Mouse (Mus musculus) heart, postnatal 36 days (tissue): ENCODE measurements at regions not wholly inside any gene's neighbourhood (a gene's known extent, or its start where the extent isn't known, plus 50 kb on each side); places are given as distances from the start of the nearest gene placed in this dataset.

Experiments used
- DNase-seq, 2 experiments: peaks; one replicate each; pipeline ENCODE4 v3.0.0; 2021 to 2022
- intact Hi-C: fragments of 180-260 bp; cut with DNase I; formaldehyde crosslinking; loops from one replicate; pipeline ENCODE4 v1.15.1; 2025

DNA sequence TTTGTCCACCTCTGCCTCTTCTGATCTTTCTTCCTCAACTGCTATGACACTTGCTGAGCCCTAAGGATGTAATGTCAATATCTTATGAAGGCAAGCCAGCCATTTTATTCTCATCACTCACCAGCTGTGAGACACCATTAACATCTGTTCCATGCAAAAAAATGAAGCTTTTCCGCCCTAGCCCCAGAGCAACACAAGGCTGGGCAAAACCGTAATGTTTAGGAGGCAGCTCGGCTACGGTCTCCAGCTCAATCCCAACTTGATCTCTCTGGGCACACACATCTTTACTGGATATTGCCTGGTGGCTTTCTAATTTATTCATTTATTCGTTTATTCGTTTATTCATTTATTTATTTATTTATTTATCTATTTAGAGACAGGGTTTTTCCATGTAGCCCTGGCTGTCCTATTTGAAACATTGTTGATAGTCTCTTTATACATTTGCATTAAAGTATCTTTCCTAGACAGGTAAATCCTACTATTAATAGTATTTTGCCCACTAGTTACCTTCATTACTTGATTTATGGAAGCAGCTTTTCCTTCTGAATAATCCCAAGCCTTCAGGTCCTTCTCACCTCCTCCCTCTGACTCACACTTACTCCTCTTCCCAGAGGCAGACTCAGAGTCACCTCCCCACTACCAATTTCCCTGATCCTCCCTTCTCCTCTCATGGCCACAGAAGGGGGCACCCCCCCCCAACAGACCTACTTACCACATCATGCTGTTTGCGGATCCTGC lies 99.9 kb upstream of the Cpm start:
- DNase-seq, result no peak
- intact Hi-C loops, result no loop called here

DNA sequence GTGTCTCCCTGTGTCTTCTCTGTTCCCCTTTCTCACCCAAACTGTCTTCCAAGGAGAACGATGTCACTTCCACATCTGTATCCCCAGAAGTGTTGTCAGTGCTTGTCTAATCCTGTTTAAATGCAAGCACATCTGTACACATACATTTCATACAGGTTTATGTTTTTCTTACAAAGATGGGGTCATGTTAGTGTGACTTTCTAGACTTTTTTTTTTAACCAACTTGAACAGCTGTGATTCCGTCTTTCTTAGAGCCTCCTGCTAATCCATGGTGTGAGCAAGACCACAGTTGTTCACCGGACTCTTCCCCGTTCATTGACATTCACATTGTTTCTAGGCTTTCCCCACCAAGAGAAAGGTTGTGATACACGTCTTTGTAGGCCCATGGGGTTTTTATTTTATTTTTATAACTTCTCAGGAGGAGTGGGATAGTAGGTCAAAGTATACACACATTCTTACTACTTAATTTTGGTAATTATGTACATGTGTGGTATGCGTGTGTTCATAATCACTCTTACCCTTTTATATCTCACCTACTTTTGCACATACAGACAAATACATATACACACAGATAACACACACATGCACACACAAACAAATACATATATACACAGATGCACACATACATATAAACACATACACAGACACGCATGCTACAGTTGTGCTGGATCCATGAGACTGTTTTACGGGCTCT lies 100.6 kb upstream of the Cpm start:
- intact Hi-C loops, result no loop called here
- no peak for DNase-seq

DNA sequence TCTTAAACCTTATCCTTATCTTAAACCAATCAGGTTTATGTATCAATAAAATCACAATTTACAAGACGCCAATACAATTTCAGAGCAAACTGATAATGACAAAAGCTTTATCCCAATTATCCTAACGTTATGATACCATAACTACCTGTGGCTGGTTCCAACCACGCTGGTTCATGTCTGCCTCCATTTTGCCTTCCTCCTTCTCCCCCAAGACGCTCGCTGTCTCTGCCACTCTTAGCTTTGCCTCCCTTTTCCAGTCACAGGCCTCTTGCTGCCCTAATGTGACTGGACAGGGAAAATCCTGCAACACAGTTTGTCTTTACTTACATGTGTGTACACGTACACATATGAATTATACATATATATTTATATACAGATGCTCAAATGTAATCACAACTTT lies 101.3 kb upstream of the Cpm start:
- intact Hi-C loops, result no loop called here
- no peak for DNase-seq

DNA sequence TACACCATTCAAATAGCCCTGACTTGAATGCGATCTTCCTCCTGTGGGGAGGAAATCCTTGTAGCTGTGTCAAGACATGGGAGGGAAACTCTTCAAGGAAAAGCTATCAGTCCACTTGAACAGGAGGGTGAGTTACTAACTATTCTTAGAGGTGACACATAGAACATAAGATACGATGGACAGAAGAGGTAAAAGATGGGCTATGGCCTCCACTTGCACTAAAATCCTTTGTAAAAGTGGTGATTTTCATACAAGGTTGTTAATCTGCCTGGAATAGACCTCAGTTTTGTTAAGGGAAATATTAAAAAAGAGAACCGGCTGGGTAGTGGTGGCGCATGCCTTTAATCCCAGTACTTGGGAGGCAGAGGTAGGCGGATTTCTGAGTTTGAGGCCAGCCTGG lies 102.1 kb upstream of the Cpm start:
- intact Hi-C loops, result no loop called here
- DNase-seq, result no peak

DNA sequence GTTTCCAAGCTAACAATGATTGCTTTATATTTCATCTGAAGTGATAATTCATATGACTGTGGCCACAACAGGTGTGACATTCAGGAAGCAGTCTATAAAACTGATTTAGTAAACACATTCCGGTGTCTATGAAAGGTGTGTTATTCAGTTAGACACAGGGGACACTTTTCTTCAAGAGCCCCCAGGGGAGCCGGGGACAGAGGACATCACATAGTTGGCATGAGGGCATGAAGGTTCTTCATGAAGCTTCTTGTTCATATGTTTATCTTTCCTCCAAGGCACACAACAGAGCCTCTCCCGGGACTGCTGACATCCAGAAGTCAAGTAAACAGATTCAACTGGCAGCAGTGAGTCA lies 102.5 kb upstream of the Cpm start:
- DNase-seq, result no peak
- intact Hi-C loops, result no loop called here

DNA sequence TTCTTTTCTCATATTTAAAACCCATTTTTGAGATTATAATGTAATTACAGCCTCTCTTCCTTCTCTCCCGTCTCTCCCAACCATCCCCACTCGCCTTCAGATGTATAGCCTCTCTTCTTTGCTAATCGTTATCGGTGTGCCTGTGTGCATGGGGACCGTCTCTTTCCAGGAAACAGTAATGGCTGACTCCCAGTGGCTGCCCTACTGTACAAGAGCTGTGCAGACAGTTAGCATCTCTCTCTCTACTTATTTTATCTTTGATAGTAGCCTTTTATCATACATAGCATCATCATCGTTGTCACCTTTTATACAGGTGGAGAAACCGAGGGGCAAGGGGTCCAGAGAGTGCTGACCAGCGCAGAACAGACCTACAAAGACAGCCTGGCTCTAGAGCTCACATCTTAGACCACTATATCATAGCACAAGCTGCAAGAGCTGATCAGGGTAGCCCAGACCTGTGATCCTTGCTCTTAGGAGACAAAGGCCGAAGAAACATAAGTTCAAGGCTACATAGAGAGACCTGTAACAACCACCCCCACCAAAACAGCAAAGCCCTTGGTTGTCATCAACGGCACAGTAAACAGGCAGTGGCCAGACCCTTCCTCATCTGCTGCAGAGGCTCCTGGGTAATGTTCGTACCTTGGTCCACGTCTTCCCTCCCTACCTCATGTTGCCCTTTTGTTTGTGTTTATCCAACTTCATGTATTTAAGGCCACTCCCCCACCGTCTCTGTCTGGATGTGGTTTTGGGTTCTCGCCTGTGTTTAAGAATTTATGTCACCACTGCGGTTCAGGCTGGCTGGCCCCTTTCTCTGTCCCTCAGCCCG lies 103.1 kb upstream of the Cpm start:
- intact Hi-C loops, result no loop called here
- no peak for DNase-seq

DNA sequence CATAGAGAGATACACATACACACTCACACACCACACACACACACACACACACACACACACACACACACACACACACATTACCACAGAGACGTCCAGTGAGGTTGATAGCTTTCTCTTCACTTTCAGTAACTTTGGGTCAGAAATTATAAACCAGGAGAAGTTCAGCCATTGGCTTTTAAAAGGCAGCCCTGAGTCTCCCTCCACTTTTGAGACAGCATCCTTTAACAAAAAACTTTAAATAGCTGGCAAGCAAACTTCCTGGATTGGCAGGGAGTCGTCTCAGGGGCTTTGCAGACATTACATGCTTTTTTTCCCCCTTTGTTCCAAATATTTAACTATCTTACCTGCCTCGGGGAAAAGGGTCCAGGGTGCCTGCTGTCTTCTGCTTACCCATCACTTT lies 103.7 kb upstream of the Cpm start:
- intact Hi-C loops, result no loop called here
- DNase-seq, result no peak

DNA sequence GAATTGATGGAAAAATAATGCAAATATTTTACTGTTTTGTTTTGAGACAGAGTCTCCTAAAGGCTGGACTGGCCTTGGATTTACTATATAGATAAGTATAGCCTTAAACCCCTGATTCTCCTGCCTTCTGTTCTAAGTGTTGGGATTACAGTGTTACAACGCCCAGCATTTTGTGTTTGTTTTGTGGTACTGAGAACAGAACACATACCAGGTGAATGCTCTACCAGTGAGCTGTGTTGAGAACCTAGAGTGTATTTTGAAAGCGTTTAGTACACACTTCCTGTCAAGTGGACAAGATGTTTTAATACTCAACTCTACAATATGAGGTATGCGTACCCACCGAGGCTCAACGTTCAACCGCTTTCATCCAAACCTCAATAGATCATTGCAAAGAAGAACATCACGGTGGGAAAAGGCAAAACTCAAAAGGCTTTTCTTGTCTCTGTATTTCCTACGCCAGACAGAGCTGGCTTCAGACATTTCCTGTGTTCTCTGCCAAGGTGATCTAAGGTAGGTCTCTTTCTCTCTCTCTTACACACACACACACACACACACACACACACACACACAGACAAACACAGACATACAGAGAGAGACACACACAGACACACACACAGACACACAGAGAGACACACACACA lies 104.3 kb upstream of the Cpm start:
- intact Hi-C loops, result no loop called here
- DNase-seq, result no peak

DNA sequence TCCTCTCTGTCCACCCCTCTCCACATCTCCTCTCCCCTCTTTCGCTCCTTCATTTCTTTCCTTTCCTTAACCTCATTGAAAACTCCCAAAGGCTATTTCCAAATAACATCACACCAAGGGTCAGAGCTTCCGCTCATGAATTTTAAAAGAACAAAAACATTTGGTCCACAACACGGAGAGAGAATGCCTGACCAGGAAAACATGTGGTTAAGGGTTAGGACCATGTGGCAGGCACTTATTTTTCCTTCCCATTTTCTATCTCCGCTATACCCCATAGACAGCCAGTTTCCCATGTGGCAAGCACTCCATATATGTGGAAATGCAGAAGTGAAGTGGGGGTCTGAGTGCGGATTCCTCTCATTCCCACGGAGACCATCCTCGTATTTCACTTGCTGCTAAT lies 105.2 kb upstream of the Cpm start:
- intact Hi-C loops, result no loop called here
- DNase-seq, result no peak

DNA sequence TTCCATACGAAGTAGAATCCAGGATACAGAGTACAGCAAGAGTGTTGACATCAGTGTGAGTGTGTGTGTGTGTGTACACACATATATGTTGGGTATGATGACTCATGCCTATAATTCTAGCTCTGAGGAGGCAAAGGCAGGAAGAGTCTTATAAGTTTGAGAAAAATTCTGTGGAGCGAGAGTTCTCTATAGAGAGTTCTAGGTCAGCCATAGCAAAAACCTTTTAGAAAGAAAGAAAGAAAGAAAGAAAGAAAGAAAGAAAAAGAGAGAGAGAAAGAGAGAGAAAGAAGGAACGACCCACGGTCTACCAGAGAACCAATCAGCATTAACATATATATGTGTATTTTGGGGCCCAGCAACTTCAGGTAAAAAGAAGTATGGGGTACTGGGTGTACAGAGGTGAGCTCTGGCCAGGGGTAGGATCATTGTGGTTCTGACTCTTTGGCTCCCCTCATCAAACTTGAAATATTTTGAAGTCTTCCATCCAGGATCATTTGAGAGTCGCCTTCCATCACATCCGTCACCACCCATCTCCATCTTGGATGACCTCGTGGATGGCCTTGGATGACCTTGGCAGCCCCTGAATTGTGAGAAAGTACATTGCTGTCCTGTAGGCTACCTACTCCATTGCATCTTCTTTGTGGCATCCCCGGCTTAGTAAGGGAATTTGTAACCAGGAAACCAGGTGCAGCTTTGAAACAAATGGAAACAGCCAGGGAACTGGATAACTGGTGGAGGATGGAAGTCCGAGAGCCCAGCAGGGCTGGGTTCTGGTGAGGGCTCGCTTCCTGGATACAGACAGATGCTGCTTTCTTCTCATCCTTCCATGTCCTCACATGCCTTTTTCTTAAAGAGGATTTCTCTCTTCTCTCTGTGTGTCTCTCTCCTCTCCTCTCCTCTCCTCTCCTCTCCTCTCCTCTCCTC lies 106.1 kb upstream of the Cpm start:
- no peak for DNase-seq
- intact Hi-C loops, result no loop called here

DNA sequence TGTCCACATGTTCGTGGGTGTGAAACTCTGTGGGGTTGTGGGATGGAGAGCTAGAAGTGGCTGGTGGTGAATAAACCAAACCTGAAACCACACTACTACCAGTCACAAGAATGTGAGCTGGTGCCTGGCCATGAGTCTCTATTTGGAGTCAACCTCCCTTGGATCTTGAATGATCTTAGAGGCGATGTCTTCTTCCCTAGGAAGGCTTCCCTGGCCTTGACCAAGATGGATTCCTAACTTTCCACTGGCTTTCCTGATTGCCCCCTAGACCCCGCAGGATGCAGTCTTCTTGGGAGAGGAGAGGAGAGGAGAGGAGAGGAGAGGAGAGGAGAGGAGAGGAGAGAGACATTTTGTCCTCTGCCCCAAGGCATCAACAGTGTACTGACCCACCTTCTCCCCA lies 106.9 kb upstream of the Cpm start:
- intact Hi-C loops, result no loop called here
- DNase-seq, result no peak

DNA sequence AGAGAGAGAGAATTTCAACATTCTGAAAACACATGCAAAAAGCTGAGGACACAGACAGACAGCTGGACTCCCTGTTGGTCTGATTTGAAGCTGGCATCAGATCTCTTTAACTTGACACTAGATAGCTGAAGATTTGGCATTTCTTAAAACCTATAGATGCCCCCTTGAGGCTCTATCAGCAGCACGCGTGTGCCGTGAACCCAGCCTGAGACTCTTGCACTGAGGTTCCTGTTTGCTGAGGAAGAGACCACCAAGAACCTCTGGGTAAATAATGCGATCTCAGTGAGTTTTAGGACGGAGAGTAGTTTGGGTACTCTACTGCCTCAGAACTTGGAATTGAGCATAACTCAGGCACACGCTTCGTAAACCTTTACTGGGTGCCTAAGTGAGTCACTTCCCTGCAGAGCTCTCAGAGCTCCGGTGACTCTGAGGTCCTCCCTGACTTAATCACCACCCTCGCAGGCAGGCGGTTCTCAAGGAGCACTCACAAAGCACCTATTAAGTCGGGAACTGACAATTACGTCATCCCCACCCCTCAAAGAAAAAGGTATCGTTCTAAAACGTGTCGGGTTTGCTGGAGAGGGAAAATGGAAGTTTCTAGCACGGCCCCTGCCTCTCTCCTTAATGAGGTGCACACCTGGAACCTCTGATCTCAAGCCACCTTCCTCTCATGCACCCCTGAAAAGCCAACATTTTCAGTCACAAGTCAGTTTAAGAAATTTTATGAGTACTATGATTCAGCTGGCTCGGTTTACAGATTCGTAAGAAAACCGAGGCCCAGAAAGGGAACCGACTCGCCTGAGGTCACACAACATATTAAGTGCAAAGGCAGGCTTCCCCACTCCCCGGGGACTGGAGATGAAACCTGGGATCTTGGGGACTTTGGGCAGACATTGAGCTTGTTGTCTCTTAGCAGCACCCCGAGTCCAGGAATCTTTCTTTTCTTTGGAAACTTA lies 107.7 kb upstream of the Cpm start:
- intact Hi-C loops, result no loop called here
- no peak for DNase-seq

DNA sequence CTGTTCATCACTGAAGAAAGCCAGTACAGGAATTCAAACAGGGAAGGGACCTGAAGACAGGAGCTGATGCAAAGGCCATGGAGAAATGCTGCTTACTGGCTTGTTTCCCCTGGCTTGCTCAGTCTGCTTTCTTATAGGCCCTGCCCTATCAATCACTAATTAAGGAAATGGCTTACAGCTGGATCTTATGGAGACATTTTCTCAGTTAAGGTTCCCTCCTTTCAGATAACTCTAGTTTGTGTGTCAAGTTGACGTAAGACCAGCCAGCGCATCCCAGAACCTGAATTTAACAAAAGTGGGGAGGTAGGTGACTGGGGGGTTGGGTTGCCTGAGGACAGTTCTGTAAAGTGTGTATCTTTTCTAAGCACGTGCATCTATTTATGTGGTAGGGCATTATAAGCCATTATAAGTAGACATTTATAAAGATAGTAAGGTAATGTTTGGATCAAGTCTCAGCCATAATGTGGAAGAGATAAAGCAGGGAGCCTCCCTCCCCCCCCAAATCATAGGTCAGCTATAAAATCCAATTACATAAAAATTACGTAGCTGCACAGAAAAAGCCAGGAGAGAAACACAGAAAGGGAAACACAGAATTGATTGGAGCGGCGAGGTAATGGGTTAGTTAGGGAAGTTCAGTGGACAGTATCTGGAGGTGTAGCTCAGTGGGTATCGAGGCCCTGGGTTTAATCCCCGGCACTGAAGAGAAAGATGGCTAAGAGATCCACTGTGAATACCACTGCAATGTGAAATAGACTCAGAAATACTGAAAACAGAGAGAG lies 108.6 kb upstream of the Cpm start:
- intact Hi-C loops, result no loop called here

DNA sequence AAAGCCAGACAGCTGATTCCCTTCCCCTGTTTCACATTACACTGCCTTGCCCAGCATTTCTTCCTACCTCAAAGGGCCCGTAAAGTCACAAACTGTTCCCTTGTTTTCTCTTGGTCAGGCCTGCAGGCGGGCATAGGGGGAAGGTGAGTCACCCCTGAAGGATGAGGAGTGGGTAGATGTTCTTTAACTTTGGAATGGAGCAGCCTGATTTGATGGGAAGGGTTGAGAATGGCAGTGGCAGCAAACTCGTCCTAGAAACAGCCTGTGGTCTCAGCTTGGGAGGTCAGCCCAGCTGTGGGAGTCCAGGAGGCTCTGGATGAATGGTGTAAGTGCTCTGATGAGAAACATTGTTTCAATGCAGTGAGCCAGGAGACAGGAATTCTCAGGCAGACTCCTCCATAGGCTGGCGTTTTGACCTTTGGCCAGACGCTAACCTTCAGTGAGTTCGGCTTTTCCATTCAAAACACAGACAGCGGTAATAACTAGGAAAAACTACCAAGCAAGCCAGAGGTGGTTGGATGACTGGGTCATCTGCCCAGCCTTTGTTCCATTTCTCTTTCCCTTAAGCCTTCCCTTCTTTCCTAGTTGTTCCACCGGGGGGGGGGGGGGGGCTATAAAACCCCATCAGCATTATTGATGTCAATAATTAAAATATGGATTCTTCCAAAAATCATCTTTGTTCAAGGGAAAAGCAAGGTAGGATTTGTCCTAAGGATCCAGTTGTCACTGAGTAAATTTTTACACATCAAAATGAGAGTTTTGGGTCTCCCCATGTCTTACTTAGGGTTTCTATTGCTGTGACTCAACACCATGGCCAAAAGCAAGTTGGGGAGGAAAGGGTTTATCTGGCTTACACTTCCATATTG lies 109.4 kb upstream of the Cpm start:
- DNase-seq, result no peak
- intact Hi-C loops, result no loop called here

More for the DNA sequence above, 108.6 kb upstream of the Cpm start:
- no peak for DNase-seq

DNA sequence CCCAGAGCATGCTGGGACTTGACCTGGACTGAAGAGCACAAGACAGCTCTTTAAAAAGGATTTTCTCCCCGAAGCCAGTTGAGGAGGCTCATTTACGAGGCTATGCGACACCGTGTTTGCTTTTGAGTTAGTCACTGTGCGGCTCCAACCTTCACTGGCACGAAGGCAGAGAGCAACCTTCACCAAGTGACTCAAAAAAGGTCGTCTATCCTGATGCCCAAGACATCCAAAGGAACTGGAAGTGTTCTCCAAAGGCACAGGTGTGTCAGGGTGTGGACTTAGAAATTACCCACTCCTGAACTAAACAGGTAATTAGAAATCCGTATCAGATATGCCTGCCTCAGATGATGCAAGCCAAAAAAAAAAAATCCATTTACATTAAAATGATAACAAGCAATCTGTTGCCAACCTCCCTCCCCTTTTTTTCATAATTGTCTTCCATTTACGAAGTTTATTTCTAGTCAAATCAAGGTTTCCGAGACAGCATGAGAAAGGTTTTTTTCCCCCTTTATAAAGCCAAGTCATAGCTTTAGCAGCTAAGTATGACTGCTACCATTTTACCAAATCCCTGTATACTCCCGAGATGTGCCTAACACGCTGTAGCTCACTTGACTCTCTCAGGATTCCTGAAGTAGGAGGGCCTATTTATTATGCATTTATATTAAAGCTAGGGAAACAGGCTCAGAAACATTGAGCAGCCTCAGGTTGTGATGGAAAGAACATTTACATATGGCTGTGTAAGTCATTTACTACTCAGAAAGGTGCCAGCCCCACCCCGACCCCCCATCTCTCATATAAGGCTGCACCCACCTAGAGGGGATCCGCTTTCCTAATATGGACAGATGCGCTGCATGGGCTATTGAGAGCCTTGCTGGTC lies 110.3 kb upstream of the Cpm start:
- intact Hi-C loops, result no loop called here
- no peak for DNase-seq
